Comparison of ENCODE assay signal across 27 mouse cellular contexts in genomic region chr13:114876005-114876520, GRCm38 (mm10). TPM values are rescaled to one million over a fixed set of nuclear protein-coding genes. Genes with fewer than 3 reads are reported as not detected.
DNase-seq lines count a peak whose midpoint lies in the region; ATAC-seq and TF ChIP-seq lines count a peak whose summit lies in the region.
"Had no signal": no experiment of that assay in that cellular context is flagged by ENCODE, and none has a peak within 500 bp of the region (broad histone marks: within the 10 kb centered on the region; RNA-seq: fewer than 3 reads in every experiment).

No protein-coding gene starts in this region.

- H3K27me3 ChIP-seq in C2C12 (ENCODE audit: control insufficient read depth, insufficient read depth, insufficient read length), result no peaks in the 10 kb centered on the region
- H3K27me3 ChIP-seq in liver, embryonic 11.5 days (replicated peaks; ENCODE audit: control insufficient read depth, insufficient read depth, low read length), result no peaks in the 10 kb centered on the region
- H3K27me3 ChIP-seq: embryonic facial prominence, embryonic 12.5 days; embryonic facial prominence, embryonic 15.5 days; forebrain, embryonic 12.5 days; forebrain, embryonic 15.5 days; heart, embryonic 13.5 days had no signal

- no peaks in the 10 kb centered on the region for H3K79me2 ChIP-seq in C2C12 (ENCODE audit: control insufficient read depth, insufficient read depth)

- H3K4me2 ChIP-seq in liver, embryonic 11.5 days, result no peak overlapping the region
- H3K4me2 ChIP-seq: embryonic facial prominence, embryonic 12.5 days; embryonic facial prominence, embryonic 15.5 days; forebrain, embryonic 12.5 days; forebrain, embryonic 15.5 days; heart, embryonic 13.5 days; hindbrain, embryonic 14.5 days had no signal

- peak overlapping the region; percentile 26; the same call in 1 of the 2 replicates for H3K27ac ChIP-seq in embryonic fibroblast, embryonic 13.5 days (ENCODE audit: insufficient read depth, low read length)
- no peak overlapping the region for H3K27ac ChIP-seq in liver, embryonic 11.5 days (ENCODE audit: low read depth, low read length)
- H3K27ac ChIP-seq: embryonic facial prominence, embryonic 12.5 days; embryonic facial prominence, embryonic 15.5 days; forebrain, embryonic 12.5 days; forebrain, embryonic 15.5 days; heart, adult 2 months; heart, embryonic 10.5 days; heart, embryonic 13.5 days; hindbrain, embryonic 14.5 days; hindbrain, postnatal 0 days had no signal

- H3K9me3 ChIP-seq in liver, embryonic 11.5 days (ENCODE audit: control insufficient read depth, low read length), result no peaks in the 10 kb centered on the region
- H3K9me3 ChIP-seq: embryonic facial prominence, embryonic 12.5 days; embryonic facial prominence, embryonic 15.5 days; forebrain, embryonic 12.5 days; forebrain, embryonic 15.5 days; heart, embryonic 10.5 days; heart, embryonic 13.5 days had no signal

- ATAC-seq in liver, embryonic 11.5 days (replicated peaks; ENCODE audit: low FRiP score), result no peak
- ATAC-seq: forebrain, embryonic 15.5 days; hindbrain, postnatal 0 days; inflammation-experienced regulatory T-cells, adult 6 months had no signal

- TF ChIP-seq CTCF in C2C12 (IDR thresholded peaks at IDR 0.05; ENCODE audit: control insufficient read depth, insufficient read depth, insufficient read length), result no peak
- TF ChIP-seq CTCF in embryonic fibroblast, embryonic 13.5 days (IDR thresholded peaks at IDR 0.05; ENCODE audit: borderline replicate concordance, insufficient read depth, low read length), result no peak

- H3K79me3 ChIP-seq in C2C12 (ENCODE audit: low read depth), result no peaks in the 10 kb centered on the region

- TF ChIP-seq POLR2A in embryonic fibroblast, embryonic 13.5 days (IDR thresholded peaks at IDR 0.05; ENCODE audit: low read depth, low read length), result no peak

- H3K4me3 ChIP-seq in C2C12 (ENCODE audit: insufficient read depth, poor library complexity, severe bottlenecking), result no peak overlapping the region
- no peak overlapping the region for H3K4me3 ChIP-seq in embryonic fibroblast, embryonic 13.5 days (ENCODE audit: insufficient read depth, low read length)
- H3K4me3 ChIP-seq in liver, embryonic 11.5 days (ENCODE audit: low read depth, low read length), result no peak overlapping the region
- H3K4me3 ChIP-seq: embryonic facial prominence, embryonic 12.5 days; embryonic facial prominence, embryonic 15.5 days; erythroblast, embryonic 14.5 days; forebrain, embryonic 12.5 days; forebrain, embryonic 15.5 days; heart, adult 2 months; heart, embryonic 10.5 days; heart, embryonic 13.5 days had no signal

- H3K9ac ChIP-seq in liver, embryonic 11.5 days (ENCODE audit: low read depth, low read length), result no peak overlapping the region
- H3K9ac ChIP-seq: embryonic facial prominence, embryonic 12.5 days; embryonic facial prominence, embryonic 15.5 days; forebrain, embryonic 12.5 days; forebrain, embryonic 15.5 days; heart, embryonic 13.5 days; hindbrain, embryonic 14.5 days had no signal

- 0 out of 2 replicates have a peak, but pooled peaks cover 2% of the 10 kb centered on the region for H3K4me1 ChIP-seq in embryonic fibroblast, embryonic 13.5 days (ENCODE audit: control insufficient read depth, insufficient read depth, low read length)
- no peaks in the 10 kb centered on the region for H3K4me1 ChIP-seq in liver, embryonic 11.5 days (replicated peaks; ENCODE audit: control insufficient read depth, insufficient read depth, low read length)
- H3K4me1 ChIP-seq: embryonic facial prominence, embryonic 12.5 days; embryonic facial prominence, embryonic 15.5 days; forebrain, embryonic 12.5 days; forebrain, embryonic 15.5 days; heart, embryonic 10.5 days; heart, embryonic 13.5 days had no signal

- WGBS in liver, embryonic 11.5 days, result 73% methylated on average over 2 of the region's 2 CpGs

- no peaks in the 10 kb centered on the region for H3K36me3 ChIP-seq in C2C12 (ENCODE audit: control insufficient read depth, insufficient read depth)
- H3K36me3 ChIP-seq in liver, embryonic 11.5 days (ENCODE audit: control insufficient read depth, insufficient read depth, low read length), result no peaks in the 10 kb centered on the region
- H3K36me3 ChIP-seq: embryonic facial prominence, embryonic 12.5 days; embryonic facial prominence, embryonic 15.5 days; forebrain, embryonic 12.5 days; forebrain, embryonic 15.5 days; heart, embryonic 10.5 days had no signal

- no peak overlapping the region for H3ac ChIP-seq in C2C12 (ENCODE audit: control insufficient read depth, insufficient read length, low read depth)

- peak; percentile 10 for DNase-seq in adrenal gland, adult 2 months
- DNase-seq in adrenal gland, postnatal 4 days (ENCODE audit: low spot score in 2 of 2), result no peak
- no peak for DNase-seq in layer of hippocampus, adult 9-11 months
- DNase-seq in liver, embryonic 11.5 days (ENCODE audit: low spot score), result no peak
- DNase-seq: adrenal gland, adult 8-10 months; adrenal gland, postnatal 25 days; cerebellum, adult 18-20 months; cerebellum, adult 9-10 months; cerebellum, postnatal 14 days; gastrocnemius, postnatal 10 days; gastrocnemius, postnatal 36 days; heart, adult 2 months; heart, postnatal 14 days; heart, postnatal 4 days; kidney, adult 18-20 months had no signal

TF ChIP-seq in C2C12, 6 proteins besides CTCF, POLR2A, EP300 and RAD21:
- TF ChIP-seq MYOD1 (IDR thresholded peaks at IDR 0.05; ENCODE audit: control insufficient read depth, insufficient read length, low read depth) (no peak), USF1 (IDR thresholded peaks at IDR 0.05; ENCODE audit: low read depth) (peak; percentile 60)
TF ChIP-seq in C2C12: peak in this region for 1.

RNA-seq across cellular contexts. Expression of gene Itga2, which starts 55.8 kb away (rescaled TPM):
- total RNA-seq in adrenal gland, adult 2 months (2021), result 1 to 10 TPM; 1.5 to 1.6 TPM
- polyA plus RNA-seq in adrenal gland, adult 2 months (2012; rRNA removed), result 0.17 and 0.19 TPM in 2 replicates
- 1 to 10 TPM; 4.5 to 7.5 TPM for total RNA-seq in adrenal gland, postnatal 4 days (2021)
- polyA plus RNA-seq in C2C12 (2012; fragmentation: generic; extraction: Trizol), result 0.01 TPM
- polyA plus RNA-seq in embryonic fibroblast, embryonic 13.5 days (2011; ENCODE audit: insufficient read length, low read depth, missing spikeins), result 1.1 and 1.3 TPM in 2 replicates
- 1.3 TPM in 2 replicates for polyA plus RNA-seq in liver, embryonic 11.5 days (2014; fragmentation: Nextera tagmentation; extraction: Ambion mirVana)
- polyA plus RNA-seq: erythroblast, embryonic 14.5 days had no signal

RNA-seq across cellular contexts. Expression of gene Mocs2, which starts 58.0 kb away (rescaled TPM):
- total RNA-seq in adrenal gland, adult 2 months (2021), result 100 to 1,000 TPM; 155 to 161 TPM
- polyA plus RNA-seq in adrenal gland, adult 2 months (2012; rRNA removed), result 8.0 and 8.9 TPM in 2 replicates
- 100 to 1,000 TPM; 127 to 146 TPM for total RNA-seq in adrenal gland, postnatal 4 days (2021)
- polyA plus RNA-seq in C2C12 (2012; fragmentation: generic; extraction: Trizol), result 28.2 TPM
- 45.0 and 58.2 TPM in 2 replicates for polyA plus RNA-seq in embryonic fibroblast, embryonic 13.5 days (2011; ENCODE audit: insufficient read length, low read depth, missing spikeins)
- polyA plus RNA-seq in liver, embryonic 11.5 days (2014; fragmentation: Nextera tagmentation; extraction: Ambion mirVana), result 58.3 and 61.4 TPM in 2 replicates
